15 mouse cellular contexts compared by ENCODE assay signal in the genomic region with DNA sequence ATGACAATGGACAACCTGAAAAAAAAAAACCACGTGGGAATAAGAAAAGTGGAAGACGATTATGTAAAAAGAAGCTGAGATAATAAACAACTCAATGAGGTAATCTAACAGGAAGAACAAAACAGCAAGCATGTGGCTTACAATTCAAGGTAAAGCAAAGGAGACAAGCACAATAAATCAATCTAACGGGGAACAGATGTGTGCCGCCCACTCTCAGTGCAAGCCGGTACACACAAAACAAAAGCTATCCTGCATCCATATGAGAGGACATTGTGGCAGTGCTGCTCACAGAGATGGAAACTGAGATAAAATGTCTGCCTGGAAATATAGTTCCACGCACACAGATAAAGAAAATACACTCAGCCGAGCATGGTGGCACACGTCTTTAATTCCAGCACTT.
"Had no signal": no experiment of that assay in that cellular context is flagged by ENCODE, and none has a peak within 500 bp of the region (broad histone marks: within the 10 kb centered on the region; RNA-seq: fewer than 3 reads in every experiment).

No protein-coding gene starts in this region.

- H3K9ac ChIP-seq: limb, embryonic 12.5 days; liver, embryonic 13.5 days; liver, postnatal 0 days; lung, embryonic 15.5 days; neural tube, embryonic 12.5 days had no signal

- H3K27ac ChIP-seq: left cerebral cortex, adult 2 months; limb, embryonic 12.5 days; liver, embryonic 13.5 days; lung, embryonic 15.5 days; macrophage; neural tube, embryonic 12.5 days had no signal

- H3K4me1 ChIP-seq: limb, embryonic 12.5 days; liver, embryonic 13.5 days; lung, embryonic 15.5 days; neural tube, embryonic 12.5 days had no signal

- DNase-seq: kidney, adult 18-20 months; kidney, postnatal 14 days; liver; liver, embryonic 13.5 days; liver, postnatal 0 days; lung, postnatal 14 days; midbrain, embryonic 14.5 days; thymus, adult 2 months; thymus, postnatal 25 days had no signal

- H3K9me3 ChIP-seq: limb, embryonic 12.5 days; liver, embryonic 13.5 days; lung, embryonic 15.5 days; megakaryocyte, embryonic 14.5 days; neural tube, embryonic 12.5 days had no signal

- H3K4me3 ChIP-seq: left cerebral cortex, adult 2 months; limb, embryonic 12.5 days; liver, embryonic 13.5 days; lung, embryonic 15.5 days; megakaryocyte, embryonic 14.5 days; neural tube, embryonic 12.5 days had no signal

- H3K36me3 ChIP-seq: limb, embryonic 12.5 days; liver, embryonic 13.5 days; lung, embryonic 15.5 days; neural tube, embryonic 12.5 days had no signal

- ATAC-seq: liver, postnatal 0 days had no signal

- H3K4me2 ChIP-seq: limb, embryonic 12.5 days; liver, embryonic 13.5 days; lung, embryonic 15.5 days; neural tube, embryonic 12.5 days had no signal

- H3K27me3 ChIP-seq: limb, embryonic 12.5 days; liver, embryonic 13.5 days; lung, embryonic 15.5 days; neural tube, embryonic 12.5 days had no signal
